Mouse (Mus musculus) forebrain, embryonic 12.5 days (tissue): ENCODE results near the gene Pdzph1. TPM values are rescaled to one million over a fixed set of nuclear protein-coding genes. Genes with fewer than 3 reads are reported as not detected.

Experiments used
- ATAC-seq: fragments of 200-750 bp; cut with Nextera tagmentation; 2 replicates; pipeline ENCODE4 v1.8.0; 2017; ENCODE audit warnings: moderate TSS enrichment; ENCODE audit not compliant: low FRiP score
- H3K27ac ChIP-seq: fragments of 300-500 bp; sonication (generic); 2 replicates; pipeline ENCODE4 v1.5.1; 2016; ENCODE audit warnings: mild to moderate bottlenecking
- H3K27me3 ChIP-seq: fragments of 300-500 bp; sonication (generic); 2 replicates; pipeline ENCODE4 v1.6.1; 2016; ENCODE audit warnings: mild to moderate bottlenecking
- H3K36me3 ChIP-seq: fragments of 300-500 bp; sonication (generic); replicated peaks from 2 replicates; pipeline ENCODE4 v1.6.1; 2016; ENCODE audit warnings: mild to moderate bottlenecking
- H3K4me1 ChIP-seq: fragments of 300-500 bp; sonication (generic); 2 replicates; pipeline ENCODE4 v1.6.1; 2016
- H3K4me2 ChIP-seq: fragments of 300-500 bp; sonication (generic); 2 replicates; pipeline ENCODE4 v1.6.1; 2016; ENCODE audit warnings: mild to moderate bottlenecking, moderate library complexity
- H3K4me3 ChIP-seq: fragments of 300-500 bp; sonication (generic); replicated peaks from 2 replicates; pipeline ENCODE4 v1.5.1; 2016; ENCODE audit warnings: mild to moderate bottlenecking
- H3K9ac ChIP-seq: fragments of 300-500 bp; sonication (generic); 2 replicates; pipeline ENCODE4 v1.6.1; 2016; ENCODE audit warnings: mild to moderate bottlenecking
- H3K9me3 ChIP-seq: fragments of 300-500 bp; sonication (generic); 2 replicates; pipeline ENCODE4 v1.6.1; 2016
- WGBS: fragments of 180-500 bp; shearing (Covaris S2); methylation state at CpG from one replicate; pipeline ENCODE4 v1.1.7; 2016; 5-methylcytosine and 5-hydroxymethylcytosine counted together
- polyA plus RNA-seq: library from polyadenylated mRNA; unstranded; fragments of >200 nt; fragmentation: Nextera tagmentation; extraction: Ambion mirVana; gene quantifications from 2 replicates; pipeline ENCODE4 v1.2.1, GENCODE M21; 2016

The Pdzph1 gene
- polyA plus RNA-seq, 1 experiment from 2014 or later: 13.8 TPM

- Histone ChIP-seq H3K4me1 (peaks cover 13% of the 10 kb centered on the region; the same call in 1 of the 2 replicates), H3K9ac (no peak overlapping the region), H3K4me2 (no peak overlapping the region), H3K27ac (no peak overlapping the region), H3K27me3 (no peaks in the 10 kb centered on the region), H3K9me3 (no peaks in the 10 kb centered on the region), H3K4me3 (no peak overlapping the region), H3K36me3 (no peaks in the 10 kb centered on the region)
- WGBS: 84% methylated on average over 3 of the region's 3 CpGs
- ATAC-seq: peak; percentile 52
Observed at GRCm38 (mm10) chr17:58918539-58918938, 72.6 kb downstream of the Pdzph1 start.

GRCm38 (mm10) chr17:58911564-58911963, 79.6 kb downstream of the Pdzph1 start:
- 90% methylated on average over 7 of the region's 7 CpGs for WGBS
- Histone ChIP-seq H3K9me3 (no peaks in the 10 kb centered on the region), H3K36me3 (no peaks in the 10 kb centered on the region), H3K9ac (no peak overlapping the region), H3K27ac (no peak overlapping the region), H3K4me3 (no peak overlapping the region), H3K27me3 (no peaks in the 10 kb centered on the region), H3K4me2 (no peak overlapping the region), H3K4me1 (no peaks in the 10 kb centered on the region; the same call in 1 of the 2 replicates)
- no peak for ATAC-seq

GRCm38 (mm10) chr17:58909061-58909661, 82.0 kb downstream of the Pdzph1 start:
- Histone ChIP-seq H3K27ac (no peak overlapping the region), H3K4me2 (no peak overlapping the region), H3K9ac (no peak overlapping the region), H3K36me3 (no peaks in the 10 kb centered on the region), H3K4me3 (no peak overlapping the region), H3K9me3 (no peaks in the 10 kb centered on the region), H3K27me3 (no peaks in the 10 kb centered on the region), H3K4me1 (no peaks in the 10 kb centered on the region; the same call in 1 of the 2 replicates)
- ATAC-seq: no peak
- 36% methylated on average over 8 of the region's 8 CpGs for WGBS

GRCm38 (mm10) chr17:58906001-58906400, 85.2 kb downstream of the Pdzph1 start:
- no peaks in the 10 kb centered on the region for H3K36me3 ChIP-seq
- WGBS: 65% methylated on average over 2 of the region's 2 CpGs
- no peak overlapping the region for H3K27ac ChIP-seq
- no peak overlapping the region for H3K4me2 ChIP-seq
- H3K9me3 ChIP-seq: no peaks in the 10 kb centered on the region
- no peak overlapping the region for H3K9ac ChIP-seq
- H3K27me3 ChIP-seq: no peaks in the 10 kb centered on the region
- no peak for ATAC-seq
- H3K4me1 ChIP-seq: no peaks in the 10 kb centered on the region; the same call in 1 of the 2 replicates
- no peak overlapping the region for H3K4me3 ChIP-seq

GRCm38 (mm10) chr17:58891488-58892210, 99.5 kb downstream of the Pdzph1 start:
- H3K27ac ChIP-seq: no peak overlapping the region
- no peaks in the 10 kb centered on the region for H3K36me3 ChIP-seq
- 32% methylated on average over 4 of the region's 4 CpGs for WGBS

GRCm38 (mm10) chr17:58889905-58890645, 101.1 kb downstream of the Pdzph1 start:
- Histone ChIP-seq H3K4me2 (0 out of 2 replicates have a peak overlapping the region, but pooled peaks have one; percentile 6), H3K9me3 (no peaks in the 10 kb centered on the region), H3K4me1 (peaks cover 28% of the 10 kb centered on the region), H3K27ac (peak overlapping the region; percentile 68), H3K27me3 (no peaks in the 10 kb centered on the region), H3K9ac (no peak overlapping the region), H3K36me3 (no peaks in the 10 kb centered on the region), H3K4me3 (no peak overlapping the region)
- peak; percentile 62; the same call in 1 of the 2 replicates for ATAC-seq
- WGBS: 16% methylated on average over 4 of the region's 4 CpGs

More at GRCm38 (mm10) chr17:58891488-58892210, 99.5 kb downstream of the Pdzph1 start:
- Histone ChIP-seq H3K9ac (no peak overlapping the region), H3K4me2 (no peak overlapping the region), H3K27me3 (no peaks in the 10 kb centered on the region), H3K4me1 (peaks cover 24% of the 10 kb centered on the region), H3K9me3 (no peaks in the 10 kb centered on the region), H3K4me3 (no peak overlapping the region)
- ATAC-seq: no peak

- H3K27me3 ChIP-seq: no peaks in the 10 kb centered on the region
- H3K27ac ChIP-seq: no peak overlapping the region
- ATAC-seq: no peak
- no peaks in the 10 kb centered on the region for H3K9me3 ChIP-seq
- no peak overlapping the region for H3K4me2 ChIP-seq
- WGBS: 29% methylated on average over 1 of the region's 1 CpGs
- no peak overlapping the region for H3K9ac ChIP-seq
- peaks cover 15% of the 10 kb centered on the region; the same call in 1 of the 2 replicates for H3K4me1 ChIP-seq
- H3K36me3 ChIP-seq: no peaks in the 10 kb centered on the region
- H3K4me3 ChIP-seq: no peak overlapping the region
Observed at GRCm38 (mm10) chr17:58884393-58884792, 106.8 kb downstream of the Pdzph1 start.

- Histone ChIP-seq H3K9me3 (no peaks in the 10 kb centered on the region), H3K27ac (no peak overlapping the region), H3K4me2 (no peak overlapping the region), H3K9ac (no peak overlapping the region), H3K4me1 (no peaks in the 10 kb centered on the region), H3K4me3 (no peak overlapping the region), H3K27me3 (no peaks in the 10 kb centered on the region), H3K36me3 (no peaks in the 10 kb centered on the region)
- no peak for ATAC-seq
- 86% methylated on average over 1 of the region's 1 CpGs for WGBS
Observed at GRCm38 (mm10) chr17:58873356-58873755, 117.8 kb downstream of the Pdzph1 start.

GRCm38 (mm10) chr17:58870795-58871194, 120.4 kb downstream of the Pdzph1 start:
- Histone ChIP-seq H3K4me3 (no peak overlapping the region), H3K9me3 (no peaks in the 10 kb centered on the region), H3K27ac (no peak overlapping the region), H3K4me1 (no peaks in the 10 kb centered on the region), H3K4me2 (no peak overlapping the region), H3K9ac (no peak overlapping the region), H3K27me3 (no peaks in the 10 kb centered on the region), H3K36me3 (no peaks in the 10 kb centered on the region)
- ATAC-seq: no peak

Other genes with a start within 250 kb of the Pdzph1 start
- 7.8 and 9.2 TPM in 2 replicates for gene Nudt12, start 22.0 kb upstream of the Pdzph1 start, polyA plus RNA-seq